Mouse (Mus musculus) brain, embryonic 14.5 days (tissue): ENCODE data around the gene Cntn5.

Source experiments
- CTCF ChIP-seq: fragments of 200-500 bp; IDR thresholded peaks from 2 replicates; pipeline ENCODE4 v1.5.1; 2012; ENCODE audit warnings: inconsistent platforms, mild to moderate bottlenecking, moderate library complexity, borderline replicate concordance; ENCODE audit not compliant: insufficient read depth, insufficient read length; ENCODE audit errors: extremely low read depth
- POLR2A ChIP-seq: fragments of 200-500 bp; IDR thresholded peaks from 2 replicates; pipeline ENCODE4 v1.6.1; 2012; ENCODE audit warnings: mild to moderate bottlenecking, inconsistent platforms, borderline replicate concordance; ENCODE audit not compliant: poor library complexity, insufficient read depth, insufficient read length, severe bottlenecking; ENCODE audit errors: extremely low read depth

- TF ChIP-seq CTCF, result no peak
- no peak for TF ChIP-seq POLR2A
These were observed 1074.3 kb downstream of the Cntn5 start for GRCm38 (mm10) chr9:9830231-9830630.
